Mouse (Mus musculus) intestine, embryonic 14.5 days (tissue): ENCODE results near the gene Rhof. TPM values are rescaled to one million over a fixed set of nuclear protein-coding genes. Genes with fewer than 3 reads are reported as not detected.

Source experiments
- ATAC-seq: fragments of 200-750 bp; cut with Nextera tagmentation; replicated peaks from 2 replicates; pipeline ENCODE4 v1.8.0; 2017; ENCODE audit warnings: low read depth, moderate number of reproducible peaks, moderate TSS enrichment, moderate library complexity; ENCODE audit not compliant: low FRiP score, low TSS enrichment
- DNase-seq: peaks from one replicate; pipeline ENCODE4 v3.0.0-alpha.2; 2018; ENCODE audit warnings: low spot score
- H3K27ac ChIP-seq: fragments of 300-500 bp; sonication (generic); 2 replicates; pipeline ENCODE4 v1.5.1; 2014; ENCODE audit warnings: low read depth, mild to moderate bottlenecking, control low read depth
- H3K27me3 ChIP-seq: fragments of 300-500 bp; sonication (generic); replicated peaks from 2 replicates; pipeline ENCODE4 v1.6.1; 2014; ENCODE audit warnings: low read length, control low read depth; ENCODE audit not compliant: control insufficient read depth, insufficient read depth
- H3K36me3 ChIP-seq: fragments of 300-500 bp; sonication (generic); 2 replicates; pipeline ENCODE4 v1.6.1; 2014; ENCODE audit warnings: low read length, control low read depth; ENCODE audit not compliant: control insufficient read depth, insufficient read depth
- H3K4me1 ChIP-seq: fragments of 300-500 bp; sonication (generic); replicated peaks from 2 replicates; pipeline ENCODE4 v1.6.1; 2014; ENCODE audit warnings: low read length, control low read depth, mixed read lengths; ENCODE audit not compliant: control insufficient read depth, insufficient read depth
- H3K4me2 ChIP-seq: fragments of 300-500 bp; sonication (generic); 2 replicates; pipeline ENCODE4 v1.6.1; 2014; ENCODE audit warnings: low read length
- H3K4me3 ChIP-seq: fragments of 300-500 bp; sonication (generic); 2 replicates; pipeline ENCODE4 v1.5.1; 2014; ENCODE audit warnings: low read depth, low read length, control low read depth, mixed read lengths
- H3K9ac ChIP-seq: fragments of 300-500 bp; sonication (generic); 2 replicates; pipeline ENCODE4 v1.6.1; 2014; ENCODE audit warnings: mild to moderate bottlenecking, low read length
- H3K9me3 ChIP-seq: fragments of 300-500 bp; sonication (generic); 2 replicates; pipeline ENCODE4 v1.6.1; 2016; ENCODE audit warnings: low read length, control low read depth; ENCODE audit not compliant: control insufficient read depth
- WGBS: fragments of 180-500 bp; shearing (Covaris S2); extraction: QIAGEN DNeasy Blood & Tissue Kit; methylation state at CpG from one replicate; pipeline ENCODE4 v1.1.7; 2014; 5-methylcytosine and 5-hydroxymethylcytosine counted together
- polyA plus RNA-seq: library from polyadenylated mRNA; unstranded; fragments of >200 nt; fragmentation: Nextera tagmentation; extraction: Ambion mirVana; gene quantifications from 2 replicates; pipeline ENCODE4 v1.2.1, GENCODE M21; 2014

Rhof gene
- polyA plus RNA-seq, 1 experiment from 2014 or later, result 1.5 TPM

DNA sequence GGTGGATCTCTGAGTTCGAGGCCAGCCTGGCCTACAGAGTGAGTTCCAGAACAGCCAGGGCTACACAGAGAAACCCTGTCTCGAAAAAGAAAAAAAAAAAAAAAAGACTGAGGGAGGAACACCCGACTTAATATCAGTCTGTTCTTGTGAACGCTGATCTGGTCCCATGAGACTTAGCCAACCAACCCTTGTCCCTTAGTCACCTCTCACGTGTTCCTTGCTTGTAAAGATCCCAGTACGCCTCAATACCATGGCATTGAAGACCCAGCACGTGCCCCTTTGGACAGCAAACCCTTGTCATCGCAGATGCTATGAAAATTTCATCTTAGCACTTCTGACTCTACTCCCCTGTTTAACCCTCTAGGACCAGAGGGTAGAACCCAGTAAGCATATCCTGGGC is 36.2 kb downstream of the Rhof start:
- no peaks in the 10 kb centered on the region for H3K9me3 ChIP-seq
- H3K27ac ChIP-seq, result no peak overlapping the region
- no peak overlapping the region for H3K4me2 ChIP-seq
- H3K4me3 ChIP-seq, result no peak overlapping the region
- H3K9ac ChIP-seq, result no peak overlapping the region
- no peaks in the 10 kb centered on the region for H3K4me1 ChIP-seq
- ATAC-seq, result no peak
- H3K36me3 ChIP-seq, result peaks cover 6% of the 10 kb centered on the region; the same call in 1 of the 2 replicates
- 91% methylated on average over 8 of the region's 8 CpGs for WGBS
- no peak for DNase-seq
- H3K27me3 ChIP-seq, result no peaks in the 10 kb centered on the region

DNA sequence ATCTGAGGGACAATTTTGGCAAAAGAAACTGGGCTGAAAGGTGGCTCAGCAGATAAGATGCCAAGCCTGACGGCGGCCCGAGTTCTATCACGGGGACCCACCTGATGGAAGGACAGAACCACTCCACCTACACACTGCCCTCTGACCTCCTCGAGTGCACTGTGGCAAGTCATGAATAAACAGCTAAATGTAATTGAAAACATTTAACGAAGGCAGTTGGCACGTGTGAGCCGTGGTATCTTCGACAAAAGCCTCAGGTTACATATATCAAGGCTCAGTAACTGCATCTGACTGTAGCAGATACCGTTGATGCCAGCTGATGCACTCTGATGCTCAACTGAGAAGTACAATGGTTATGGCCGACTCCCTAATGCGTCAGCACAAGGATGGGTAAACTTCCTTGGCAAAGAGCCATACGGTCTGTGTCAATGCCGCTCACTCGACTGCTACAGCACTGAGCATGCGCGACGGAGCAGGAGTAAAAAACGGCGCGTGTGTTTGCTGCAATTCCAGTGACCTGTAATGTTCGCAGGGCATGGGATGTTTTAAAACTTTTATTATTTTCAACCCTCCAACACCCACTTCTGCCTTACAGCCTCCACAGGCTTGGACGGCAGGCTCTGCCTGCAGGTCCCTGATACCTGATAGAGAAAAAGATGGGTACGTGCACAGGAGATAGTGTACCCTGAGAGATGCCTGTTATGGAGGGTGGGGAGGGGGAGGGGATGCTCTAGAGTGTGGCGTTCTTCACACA is 38.1 kb downstream of the Rhof start:
- no peak overlapping the region for H3K9ac ChIP-seq

DNA sequence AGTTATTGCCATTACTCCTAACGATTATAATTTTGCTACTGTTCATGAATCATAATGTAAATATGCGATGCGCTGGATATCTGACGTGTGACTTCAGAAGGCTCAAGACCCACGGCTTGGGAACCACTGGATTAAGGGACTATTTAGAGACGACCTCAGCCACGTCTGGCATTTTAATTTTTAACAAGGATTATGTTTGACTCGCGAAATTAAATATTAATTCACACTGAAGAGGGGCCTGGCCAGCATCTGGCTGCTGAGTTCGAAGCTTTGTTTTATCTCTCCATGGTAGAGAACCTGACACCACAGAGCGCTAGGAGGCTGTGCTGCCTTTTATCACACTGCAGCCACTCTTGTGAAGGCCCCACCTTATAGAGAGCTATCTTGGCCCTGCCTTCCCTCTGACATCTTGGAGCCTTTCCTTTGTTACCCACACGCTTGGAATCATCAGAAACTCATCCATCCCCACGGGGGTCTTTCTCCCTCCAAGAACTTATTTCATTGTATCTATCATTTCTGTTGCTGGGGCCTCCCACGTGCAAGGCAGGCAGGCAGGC is 39.3 kb downstream of the Rhof start:
- H3K27ac ChIP-seq, result no peak overlapping the region

More for the DNA sequence above, 38.1 kb downstream of the Rhof start:
- ATAC-seq (no peak), DNase-seq (no peak)
- Histone ChIP-seq H3K4me2 (no peak overlapping the region), H3K27ac (no peak overlapping the region), H3K4me1 (no peaks in the 10 kb centered on the region), H3K27me3 (no peaks in the 10 kb centered on the region), H3K9me3 (no peaks in the 10 kb centered on the region), H3K4me3 (no peak overlapping the region), H3K36me3 (peaks cover 4% of the 10 kb centered on the region; the same call in 1 of the 2 replicates)
- WGBS, result 75% methylated on average over 25 of the region's 25 CpGs

DNA sequence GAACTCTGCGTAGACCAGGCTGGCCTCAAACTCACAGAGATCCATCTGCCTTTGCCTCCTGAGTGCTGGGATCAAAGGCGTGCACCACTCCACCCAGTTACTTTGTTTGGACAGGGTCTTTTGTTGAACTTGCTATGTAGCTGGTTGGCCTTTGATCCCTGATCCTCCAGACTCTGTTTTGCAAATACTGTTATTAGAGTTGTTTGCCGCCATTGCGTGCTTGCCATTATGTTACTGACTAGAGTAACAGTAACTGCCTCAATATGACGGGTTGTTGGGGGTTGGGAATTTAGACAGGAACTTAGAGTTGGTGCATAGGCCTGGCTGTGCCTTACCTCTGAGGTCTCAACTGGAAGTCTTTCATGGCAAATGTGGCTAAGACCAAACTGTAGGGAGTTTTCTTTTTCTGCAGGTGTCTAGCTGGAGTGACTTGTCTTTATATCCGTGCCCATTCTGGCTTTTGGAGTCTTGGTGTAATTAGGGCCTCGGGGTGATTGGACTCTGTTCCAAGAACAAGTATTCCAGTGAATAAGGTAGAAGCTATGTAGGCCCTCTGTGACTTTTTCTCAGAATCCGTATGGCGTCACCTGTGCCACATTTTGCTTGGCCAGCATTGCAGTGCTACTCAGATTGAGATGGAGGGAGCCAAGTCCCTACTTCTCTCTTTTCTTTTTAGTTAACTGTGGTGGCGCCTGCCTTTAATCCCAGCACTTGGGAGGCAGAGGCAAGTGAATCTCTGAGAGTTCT is 41.8 kb downstream of the Rhof start:
- 87% methylated on average over 10 of the region's 10 CpGs for WGBS
- no peaks in the 10 kb centered on the region for H3K4me1 ChIP-seq
- ATAC-seq (no peak), DNase-seq (no peak)
- H3K27me3 ChIP-seq, result no peaks in the 10 kb centered on the region
- no peak overlapping the region for H3K4me2 ChIP-seq
- H3K27ac ChIP-seq, result no peak overlapping the region
- no peaks in the 10 kb centered on the region for H3K9me3 ChIP-seq
- H3K36me3 ChIP-seq, result no peaks in the 10 kb centered on the region
- H3K4me3 ChIP-seq, result no peak overlapping the region
- no peak overlapping the region for H3K9ac ChIP-seq

More for the DNA sequence above, 39.3 kb downstream of the Rhof start:
- no peaks in the 10 kb centered on the region for H3K9me3 ChIP-seq
- no peak overlapping the region for H3K4me2 ChIP-seq
- no peaks in the 10 kb centered on the region for H3K36me3 ChIP-seq
- DNase-seq (no peak), ATAC-seq (no peak)
- no peaks in the 10 kb centered on the region for H3K4me1 ChIP-seq
- WGBS, result 64% methylated on average over 14 of the region's 14 CpGs
- no peak overlapping the region for H3K9ac ChIP-seq
- H3K4me3 ChIP-seq, result no peak overlapping the region
- H3K27me3 ChIP-seq, result no peaks in the 10 kb centered on the region

DNA sequence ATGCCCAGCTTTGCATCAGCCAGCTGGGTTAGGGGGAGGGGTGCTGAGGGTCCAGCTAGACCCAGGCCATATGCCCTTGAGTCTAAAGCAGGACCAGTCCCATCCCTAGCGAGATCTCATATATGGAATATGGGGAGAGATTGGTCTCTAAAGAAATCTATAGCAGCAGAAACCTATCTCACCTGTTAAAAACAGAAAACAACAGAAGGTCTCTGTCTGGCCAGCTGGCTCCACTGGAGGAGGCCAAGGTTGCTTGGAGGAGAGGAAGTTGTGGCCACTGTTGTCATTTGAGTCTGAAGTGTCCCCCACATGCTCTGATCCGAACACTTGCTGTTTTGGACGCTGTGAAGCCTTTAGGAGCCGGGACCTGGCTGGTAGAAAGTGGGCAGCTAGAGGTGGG is 43.7 kb downstream of the Rhof start:
- Histone ChIP-seq H3K4me3 (no peak overlapping the region), H3K36me3 (no peaks in the 10 kb centered on the region), H3K27me3 (no peaks in the 10 kb centered on the region), H3K27ac (no peak overlapping the region), H3K9me3 (no peaks in the 10 kb centered on the region), H3K4me2 (no peak overlapping the region), H3K4me1 (no peaks in the 10 kb centered on the region), H3K9ac (no peak overlapping the region)
- no peak for ATAC-seq
- no peak for DNase-seq
- 92% methylated on average over 4 of the region's 4 CpGs for WGBS

DNA sequence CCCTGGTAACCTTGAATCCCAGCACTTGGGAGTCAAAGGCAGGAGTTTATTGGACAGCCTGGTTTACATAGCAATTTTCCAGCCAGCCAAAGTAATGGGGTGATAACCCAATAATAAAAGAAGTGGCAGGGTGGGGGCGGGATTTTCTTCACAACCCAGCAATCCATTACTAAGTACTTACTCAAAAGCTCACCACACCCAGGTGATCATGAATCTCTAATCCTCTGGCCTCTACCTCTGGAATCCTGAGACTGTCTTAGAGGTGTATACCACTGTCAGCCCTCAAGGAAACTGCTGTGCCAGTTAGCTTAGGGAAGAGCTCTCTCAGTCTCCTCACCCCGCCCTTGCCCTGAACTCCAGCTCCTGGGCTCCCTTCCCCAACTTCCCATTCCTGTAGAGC is 46.0 kb downstream of the Rhof start:
- H3K4me2 ChIP-seq, result no peak overlapping the region
- no peak overlapping the region for H3K27ac ChIP-seq
- ATAC-seq (no peak), DNase-seq (no peak)
- no peak overlapping the region for H3K4me3 ChIP-seq
- H3K9ac ChIP-seq, result no peak overlapping the region
- no peaks in the 10 kb centered on the region for H3K9me3 ChIP-seq
- no peaks in the 10 kb centered on the region for H3K4me1 ChIP-seq
- H3K27me3 ChIP-seq, result no peaks in the 10 kb centered on the region
- 76% methylated on average over 2 of the region's 2 CpGs for WGBS
- H3K36me3 ChIP-seq, result no peaks in the 10 kb centered on the region

DNA sequence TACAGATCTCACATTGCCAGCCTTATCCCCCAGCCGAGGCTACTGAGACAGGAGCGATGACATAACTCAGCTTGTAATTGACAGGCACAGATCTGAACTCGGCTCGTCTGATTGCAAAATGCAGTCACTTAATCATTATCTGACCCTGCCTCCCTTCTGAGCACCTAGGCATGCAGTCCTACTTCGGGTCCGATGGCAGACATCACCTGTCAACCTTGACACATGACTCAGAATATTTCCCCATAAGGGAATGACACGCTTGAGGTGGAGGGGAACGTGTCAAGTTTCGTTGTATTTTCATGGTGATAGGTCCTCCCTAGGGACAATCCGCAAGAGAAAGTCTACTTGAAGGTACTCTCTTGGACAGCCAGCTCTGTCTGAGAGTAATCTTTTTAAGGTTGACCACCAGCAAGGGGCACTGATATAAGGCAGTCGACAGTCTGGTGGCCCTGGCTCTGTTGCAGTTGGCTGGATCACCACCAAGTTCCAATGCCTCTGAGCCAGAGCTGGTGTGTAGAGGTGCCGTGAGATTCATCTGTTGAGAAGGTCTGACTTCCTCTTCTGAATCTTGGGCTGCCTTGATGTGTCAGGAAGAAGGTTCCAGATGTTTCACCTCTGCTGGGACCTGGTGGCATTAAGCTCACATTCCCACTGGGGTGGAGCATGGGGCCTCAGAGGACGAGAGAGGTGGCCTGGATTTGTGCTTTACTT is 49.0 kb downstream of the Rhof start:
- H3K4me2 ChIP-seq, result no peak overlapping the region
- no peak overlapping the region for H3K27ac ChIP-seq
- no peak overlapping the region for H3K9ac ChIP-seq
- no peaks in the 10 kb centered on the region for H3K36me3 ChIP-seq
- no peaks in the 10 kb centered on the region for H3K27me3 ChIP-seq
- H3K9me3 ChIP-seq, result 0 out of 2 replicates have a peak, but pooled peaks cover 4% of the 10 kb centered on the region
- ATAC-seq, result no peak
- H3K4me3 ChIP-seq, result no peak overlapping the region
- H3K4me1 ChIP-seq, result 0 out of 2 replicates have a peak, but pooled peaks cover 5% of the 10 kb centered on the region
- no peak for DNase-seq
- 71% methylated on average over 13 of the region's 13 CpGs for WGBS

GRCm38 (mm10) chr5:123080510-123080909 is 52.0 kb downstream of the Rhof start:
- ATAC-seq, result no peak

More at GRCm38 (mm10) chr5:123080510-123080909, 52.0 kb downstream of the Rhof start:
- WGBS, result 91% methylated on average over 12 of the region's 13 CpGs
- no peaks in the 10 kb centered on the region for H3K27me3 ChIP-seq
- no peak for DNase-seq
- H3K4me2 ChIP-seq, result no peak overlapping the region
- H3K9ac ChIP-seq, result no peak overlapping the region
- H3K4me3 ChIP-seq, result no peak overlapping the region
- no peak overlapping the region for H3K27ac ChIP-seq
- H3K36me3 ChIP-seq, result no peaks in the 10 kb centered on the region
- H3K4me1 ChIP-seq, result peaks cover 23% of the 10 kb centered on the region
- H3K9me3 ChIP-seq, result 0 out of 2 replicates have a peak, but pooled peaks cover 4% of the 10 kb centered on the region
